Mouse (Mus musculus) erythroblast, embryonic 14.5 days (primary cell): ENCODE measurements around the gene 1500015O10Rik.

Source experiments
- GATA1 ChIP-seq: IDR thresholded peaks from 2 replicates; pipeline ENCODE4 v1.6.1; 2012; ENCODE audit warnings: low read length, inconsistent platforms, mixed read lengths
- TAL1 ChIP-seq: IDR thresholded peaks from 3 replicates; pipeline ENCODE4 v1.6.1; 2012; ENCODE audit warnings: low read length, inconsistent platforms, mixed read lengths

GRCm38 (mm10) chr1:43766328-43766727, 35.9 kb downstream of the 1500015O10Rik start:
- TF ChIP-seq TAL1 (no peak), GATA1 (no peak)
